Mouse (Mus musculus) midbrain, embryonic 14.5 days (tissue): ENCODE results near the gene Eif3k. TPM values are rescaled to one million over a fixed set of nuclear protein-coding genes. Genes with fewer than 3 reads are reported as not detected.

Experiments
- ATAC-seq: fragments of 200-750 bp; cut with Nextera tagmentation; 2 replicates; pipeline ENCODE4 v1.8.0; 2017; ENCODE audit warnings: moderate number of reproducible peaks, moderate library complexity; ENCODE audit not compliant: low FRiP score, low TSS enrichment
- DNase-seq: peaks from one replicate; pipeline ENCODE4 v3.0.0-alpha.2; 2015
- H3K27ac ChIP-seq: fragments of 300-500 bp; sonication (generic); replicated peaks from 2 replicates; pipeline ENCODE4 v1.5.1; 2014; ENCODE audit warnings: mild to moderate bottlenecking, low read depth, low read length, moderate library complexity
- H3K27me3 ChIP-seq: fragments of 300-500 bp; sonication (generic); 2 replicates; pipeline ENCODE4 v1.6.1; 2014; ENCODE audit warnings: low read length, control low read depth, mixed read lengths; ENCODE audit not compliant: control insufficient read depth, insufficient read depth
- H3K36me3 ChIP-seq: fragments of 300-500 bp; sonication (generic); 2 replicates; pipeline ENCODE4 v1.6.1; 2014; ENCODE audit warnings: low read length, control low read depth; ENCODE audit not compliant: control insufficient read depth, insufficient read depth
- H3K4me1 ChIP-seq: fragments of 300-500 bp; sonication (generic); 2 replicates; pipeline ENCODE4 v1.6.1; 2014; ENCODE audit warnings: mild to moderate bottlenecking, antibody characterized with exemption, low read length, control low read depth; ENCODE audit not compliant: control insufficient read depth, insufficient read depth
- H3K4me2 ChIP-seq: fragments of 300-500 bp; sonication (generic); 2 replicates; pipeline ENCODE4 v1.6.1; 2014; ENCODE audit warnings: mild to moderate bottlenecking, low read length, moderate library complexity
- H3K4me3 ChIP-seq: fragments of 300-500 bp; sonication (generic); replicated peaks from 2 replicates; pipeline ENCODE4 v1.5.1; 2014; ENCODE audit warnings: low read depth, low read length
- H3K9ac ChIP-seq: fragments of 300-500 bp; sonication (generic); replicated peaks from 2 replicates; pipeline ENCODE4 v1.6.1; 2014; ENCODE audit warnings: mild to moderate bottlenecking, low read length, moderate library complexity
- H3K9me3 ChIP-seq: fragments of 300-500 bp; sonication (generic); 2 replicates; pipeline ENCODE4 v1.6.1; 2016; ENCODE audit warnings: low read length, control low read depth, mixed read lengths; ENCODE audit not compliant: control insufficient read depth
- WGBS: fragments of 180-500 bp; shearing (Covaris S2); extraction: QIAGEN DNeasy Blood & Tissue Kit; methylation state at CpG from one replicate; pipeline ENCODE4 v1.1.7; 2014; 5-methylcytosine and 5-hydroxymethylcytosine counted together
- polyA plus RNA-seq: library from polyadenylated mRNA; unstranded; fragments of >200 nt; fragmentation: Nextera tagmentation; extraction: Ambion mirVana; gene quantifications from 2 replicates; pipeline ENCODE4 v1.2.1, GENCODE M21; 2014

Eif3k gene
- polyA plus RNA-seq, 1 experiment from 2014 or later: 320 TPM

GRCm38 (mm10) chr7:28921722-28922465 is 59.8 kb downstream of the Eif3k start:
- Histone ChIP-seq H3K27me3 (no peaks in the 10 kb centered on the region), H3K36me3 (peaks cover 24% of the 10 kb centered on the region), H3K4me3 (no peak overlapping the region), H3K9me3 (no peaks in the 10 kb centered on the region), H3K9ac (no peak overlapping the region), H3K27ac (no peak overlapping the region), H3K4me1 (peaks cover 26% of the 10 kb centered on the region), H3K4me2 (no peak overlapping the region)
- no peak for DNase-seq
- 94% methylated on average over 8 of the region's 8 CpGs for WGBS
- ATAC-seq: no peak

Other genes starting within 250 kb of the Eif3k start
- 108 and 128 TPM in 2 replicates for gene Mrps12, start 240.0 kb downstream of the Eif3k start, polyA plus RNA-seq
- gene Sars2, start 239.9 kb downstream of the Eif3k start, polyA plus RNA-seq: 16.8 TPM in 2 replicates
- 0.22 TPM in 1 of 2 replicates, not detected in the other for gene Ccer2, start 225.7 kb downstream of the Eif3k start, polyA plus RNA-seq
- 104 and 110 TPM in 2 replicates for gene Sirt2, start 215.1 kb downstream of the Eif3k start, polyA plus RNA-seq
- 55.9 and 66.2 TPM in 2 replicates for gene Nfkbib, start 214.4 kb downstream of the Eif3k start, polyA plus RNA-seq
- gene Rinl, start 192.9 kb downstream of the Eif3k start, polyA plus RNA-seq: 1.1 and 2.4 TPM in 2 replicates
- 168 and 170 TPM in 2 replicates for gene Hnrnpl, start 173.3 kb downstream of the Eif3k start, polyA plus RNA-seq
- 62.4 and 78.1 TPM in 2 replicates for gene Ech1, start 156.6 kb downstream of the Eif3k start, polyA plus RNA-seq
- gene Lgals4, start 148.0 kb downstream of the Eif3k start, polyA plus RNA-seq: 1.7 and 3.3 TPM in 2 replicates
- 7.9 and 22.6 TPM in 2 replicates for gene Lgals7, start 118.0 kb downstream of the Eif3k start, polyA plus RNA-seq
- 0.33 and 0.55 TPM in 2 replicates for gene Capn12, start 100.4 kb downstream of the Eif3k start, polyA plus RNA-seq
- 102 and 118 TPM in 2 replicates for gene Actn4, start 19.5 kb downstream of the Eif3k start, polyA plus RNA-seq
- 5.5 and 10.2 TPM in 2 replicates for gene Map4k1, start 186 bp upstream of the Eif3k start, polyA plus RNA-seq
- 5.2 and 7.8 TPM in 2 replicates for gene Ryr1, start 143.3 kb upstream of the Eif3k start, polyA plus RNA-seq
- 0.70 and 0.86 TPM in 2 replicates for gene Rasgrp4, start 153.0 kb upstream of the Eif3k start, polyA plus RNA-seq
- 17.7 and 21.3 TPM in 2 replicates for gene Fam98c, start 174.4 kb upstream of the Eif3k start, polyA plus RNA-seq
- gene Ggn, start 188.3 kb upstream of the Eif3k start, polyA plus RNA-seq: 0.32 and 0.55 TPM in 2 replicates
- gene Spred3, start 188.5 kb upstream of the Eif3k start, polyA plus RNA-seq: 9.4 and 11.2 TPM in 2 replicates
- gene Psmd8, start 198.8 kb upstream of the Eif3k start, polyA plus RNA-seq: 290 and 302 TPM in 2 replicates
- gene Catsperg1, start 232.2 kb upstream of the Eif3k start, polyA plus RNA-seq: 3.6 TPM in 2 replicates